In genomic region chr10:115579494-115579893, GRCm38 (mm10) we compare ENCODE assay signal across 10 mouse cellular contexts. TPM values are rescaled to one million over a fixed set of nuclear protein-coding genes. Genes with fewer than 3 reads are reported as not detected.
DNase-seq lines count a peak whose midpoint lies in the region; ATAC-seq and TF ChIP-seq lines count a peak whose summit lies in the region.
"Had no signal": no experiment of that assay in that cellular context is flagged by ENCODE, and none has a peak within 500 bp of the region (broad histone marks: within the 10 kb centered on the region; RNA-seq: fewer than 3 reads in every experiment).

No protein-coding gene starts in this region.

- H3K27me3 ChIP-seq in hindbrain, embryonic 15.5 days, result peaks cover 17% of the 10 kb centered on the region; the same call in 1 of the 2 replicates

- H3K36me3 ChIP-seq in ES-E14 (ENCODE audit: control insufficient read depth, insufficient read depth, low read length, poor library complexity, severe bottlenecking), result no peaks in the 10 kb centered on the region
- no peaks in the 10 kb centered on the region for H3K36me3 ChIP-seq in hindbrain, embryonic 15.5 days
- H3K36me3 ChIP-seq: liver, embryonic 15.5 days had no signal

- H3K9me3 ChIP-seq in ES-E14 (ENCODE audit: control insufficient read depth, insufficient read depth, low read depth, low read length), result no peaks in the 10 kb centered on the region
- H3K9me3 ChIP-seq in hindbrain, embryonic 15.5 days, result no peaks in the 10 kb centered on the region
- H3K9me3 ChIP-seq: liver, embryonic 15.5 days had no signal

- H3K4me2 ChIP-seq in hindbrain, embryonic 15.5 days, result 0 out of 2 replicates have a peak overlapping the region, but pooled peaks have one; percentile 11
- H3K4me2 ChIP-seq: liver, embryonic 15.5 days had no signal

- no peak for TF ChIP-seq CTCF in brain, embryonic 14.5 days (IDR thresholded peaks at IDR 0.05; ENCODE audit: borderline replicate concordance, extremely low read depth, insufficient read depth, insufficient read length)

- 0 out of 2 replicates have a peak, but pooled peaks have one; percentile 38 for ATAC-seq in hindbrain, embryonic 15.5 days (ENCODE audit: low FRiP score, low read depth)

- H3K4me1 ChIP-seq in ES-E14 (ENCODE audit: control insufficient read depth in 2 of 2, insufficient read depth in 2 of 2, low read length in 2 of 2, poor library complexity in 1 of 2), result no peaks in the 10 kb centered on the region
- H3K4me1 ChIP-seq in hindbrain, embryonic 15.5 days (replicated peaks), result 0 out of 2 replicates have a peak, but pooled peaks cover 4% of the 10 kb centered on the region
- H3K4me1 ChIP-seq: liver, embryonic 15.5 days had no signal

- intact Hi-C loops in left cerebral cortex, postnatal 14 days (cut with DNase I), result no loop called here

- H3K27ac ChIP-seq in ES-E14 (ENCODE audit: insufficient read depth, low read depth, low read length, poor library complexity, severe bottlenecking), result 0 out of 2 replicates have a peak overlapping the region, but pooled peaks have one; percentile 2
- no peak overlapping the region for H3K27ac ChIP-seq in hindbrain, embryonic 15.5 days (replicated peaks)
- H3K27ac ChIP-seq: liver, embryonic 15.5 days had no signal

- TF ChIP-seq POLR2A in brain, embryonic 14.5 days (IDR thresholded peaks at IDR 0.05; ENCODE audit: borderline replicate concordance, extremely low read depth, insufficient read depth, insufficient read length, poor library complexity, severe bottlenecking), result no peak

- 13% methylated on average over 7 of the region's 7 CpGs for WGBS in hindbrain, embryonic 15.5 days

- no peak overlapping the region for H3K4me3 ChIP-seq in ES-E14 (ENCODE audit: insufficient read depth in 1 of 2, low read depth in 1 of 2, low read length in 2 of 2, poor library complexity in 1 of 2, severe bottlenecking in 1 of 2)
- no peak overlapping the region for H3K4me3 ChIP-seq in hindbrain, embryonic 15.5 days
- H3K4me3 ChIP-seq: liver, embryonic 15.5 days had no signal

- peak; percentile 14 to 31 for DNase-seq in kidney, postnatal 4 days
- no peak for DNase-seq in kidney, adult 18-20 months
- DNase-seq in ES-E14 (ENCODE audit: low read depth, low spot score), result no peak
- peak; percentile 26 for DNase-seq in brain, embryonic 14.5 days (ENCODE audit: low read depth)
- no peak for DNase-seq in left cerebral cortex, postnatal 14 days (ENCODE audit: low spot score in 2 of 2)
- no peak for DNase-seq in spleen, postnatal 10 days (ENCODE audit: low spot score in 2 of 2)
- DNase-seq: heart, postnatal 4 days; layer of hippocampus, adult 9-11 months had no signal

- in situ Hi-C loops in ES-E14 (cut with MboI; ENCODE audit: low sequenced_read_pairs in 2 of 2, unreplicated experiment in 2 of 2), result no loop called here

- H3K9ac ChIP-seq in ES-E14 (ENCODE audit: insufficient read depth, low read depth, low read length, poor library complexity, severe bottlenecking), result no peak overlapping the region
- no peak overlapping the region for H3K9ac ChIP-seq in hindbrain, embryonic 15.5 days
- H3K9ac ChIP-seq: liver, embryonic 15.5 days had no signal

TF ChIP-seq in ES-E14, 5 proteins besides CTCF, POLR2A, EP300 and RAD21:
- TF ChIP-seq CHD2 (IDR thresholded peaks at IDR 0.05; ENCODE audit: low read depth, low read length) (no peak), ZC3H11A (IDR thresholded peaks at IDR 0.05; ENCODE audit: borderline replicate concordance, low read depth, low read length) (no peak), ZNF384 (IDR thresholded peaks at IDR 0.05; ENCODE audit: low read depth, low read length) (no peak), MAFK (IDR thresholded peaks at IDR 0.05; ENCODE audit: insufficient read depth, low read depth, low read length) (no peak), HCFC1 (IDR thresholded peaks at IDR 0.05; ENCODE audit: borderline replicate concordance, insufficient read depth, low read length) (no peak)

RNA-seq across cellular contexts. Expression of gene Lgr5, which starts 8.1 kb away (rescaled TPM):
- 0.22 and 0.53 TPM in 2 replicates for total RNA-seq in ES-E14 (2012; rRNA removed)
- 1.4 and 2.3 TPM in 2 replicates for polyA plus RNA-seq in brain, embryonic 14.5 days (2012; rRNA removed)
- polyA plus RNA-seq in hindbrain, embryonic 15.5 days (2015; fragmentation: Nextera tagmentation; extraction: Ambion mirVana), result 2.3 and 2.6 TPM in 2 replicates
- total RNA-seq in left cerebral cortex, postnatal 14 days (2021), result 1 to 10 TPM; 2.8 to 3.6 TPM

RNA-seq across cellular contexts. Expression of gene A930009A15Rik, which starts 9.7 kb away (rescaled TPM):
- total RNA-seq in ES-E14 (2012; rRNA removed), result not detected in 2 replicates
- 0.14 and 0.36 TPM in 2 replicates for polyA plus RNA-seq in brain, embryonic 14.5 days (2012; rRNA removed)
- 0.40 and 0.69 TPM in 2 replicates for polyA plus RNA-seq in hindbrain, embryonic 15.5 days (2015; fragmentation: Nextera tagmentation; extraction: Ambion mirVana)
- total RNA-seq in left cerebral cortex, postnatal 14 days (2021), result under 1 TPM; 0.57 to 0.72 TPM
- total RNA-seq: heart, postnatal 4 days had no signal
- polyA plus RNA-seq: liver, embryonic 15.5 days had no signal

Comparison
In these comparisons a context has a peak if more than half of its experiments do, and no peak if none do; other contexts are left out.
1. DNase-seq: peak in kidney, postnatal 4 days (2 of 2) and brain, embryonic 14.5 days (single experiment); none in kidney, adult 18-20 months (single experiment), ES-E14 (single experiment), left cerebral cortex, postnatal 14 days (0 of 2) and spleen, postnatal 10 days (0 of 2).